Mouse (Mus musculus) fat pad, adult 2 months (tissue): ENCODE measurements around the gene Noa1.

ENCODE experiments used
- DNase-seq: peaks from one replicate; pipeline ENCODE4 v3.0.0-alpha.2; 2011; ENCODE audit warnings: low read depth, low spot score; ENCODE audit errors: extremely low read depth

The Noa1 gene

GRCm38 (mm10) chr5:77290606-77291005 lies 19.3 kb downstream of the Noa1 start:
- DNase-seq, result no peak

GRCm38 (mm10) chr5:77289686-77290085 lies 20.2 kb downstream of the Noa1 start:
- no peak for DNase-seq

GRCm38 (mm10) chr5:77287901-77288300 lies 22.0 kb downstream of the Noa1 start:
- DNase-seq, result no peak

- DNase-seq, result no peak
Observed at GRCm38 (mm10) chr5:77286904-77287303, 23.0 kb downstream of the Noa1 start.

- DNase-seq, result no peak
Observed at GRCm38 (mm10) chr5:77285685-77286084, 24.2 kb downstream of the Noa1 start.

- DNase-seq, result no peak
Observed at GRCm38 (mm10) chr5:77282242-77282641, 27.6 kb downstream of the Noa1 start.

- DNase-seq, result no peak
Observed at GRCm38 (mm10) chr5:77281518-77282174, 28.2 kb downstream of the Noa1 start.

- DNase-seq, result no peak
Observed at GRCm38 (mm10) chr5:77277204-77277603, 32.7 kb downstream of the Noa1 start.

- no peak for DNase-seq
Observed at GRCm38 (mm10) chr5:77275950-77276349, 33.9 kb downstream of the Noa1 start.

GRCm38 (mm10) chr5:77273151-77273550 lies 36.7 kb downstream of the Noa1 start:
- DNase-seq, result no peak

GRCm38 (mm10) chr5:77269399-77269798 lies 40.5 kb downstream of the Noa1 start:
- DNase-seq, result no peak

- DNase-seq, result no peak
Observed at GRCm38 (mm10) chr5:77267957-77268624, 41.8 kb downstream of the Noa1 start.

GRCm38 (mm10) chr5:77267441-77267840 lies 42.4 kb downstream of the Noa1 start:
- no peak for DNase-seq

- DNase-seq, result no peak
Observed at GRCm38 (mm10) chr5:77266886-77267401, 42.9 kb downstream of the Noa1 start.

GRCm38 (mm10) chr5:77266066-77266885 lies 43.6 kb downstream of the Noa1 start:
- DNase-seq, result no peak

- no peak for DNase-seq
Observed at GRCm38 (mm10) chr5:77265671-77266065, 44.2 kb downstream of the Noa1 start.

- no peak for DNase-seq
Observed at GRCm38 (mm10) chr5:77265081-77265670, 44.7 kb downstream of the Noa1 start, which contains the start of gene Rest. TSS of gene Rest (plus strand) at chr5:77265491.

GRCm38 (mm10) chr5:77262105-77262504 lies 47.8 kb downstream of the Noa1 start:
- DNase-seq, result no peak

GRCm38 (mm10) chr5:77261137-77261536 lies 48.7 kb downstream of the Noa1 start:
- DNase-seq, result no peak

GRCm38 (mm10) chr5:77260141-77260540 lies 49.7 kb downstream of the Noa1 start:
- DNase-seq, result no peak

GRCm38 (mm10) chr5:77259315-77259714 lies 50.6 kb downstream of the Noa1 start:
- no peak for DNase-seq
